8 mouse cellular contexts compared by ENCODE assay signal in genomic region chr17:56269153-56269630, GRCm38 (mm10). TPM values are rescaled to one million over a fixed set of nuclear protein-coding genes. Genes with fewer than 3 reads are reported as not detected.
A peak's percentile ranks its signal among the peaks of the same experiment; 100 is the strongest.
DNase-seq lines count a peak whose midpoint lies in the region; ATAC-seq and TF ChIP-seq lines count a peak whose summit lies in the region.

No protein-coding gene starts in this region.

- WGBS in embryonic facial prominence, embryonic 15.5 days: 16% methylated on average over 12 of the region's 12 CpGs
- WGBS in lung, embryonic 15.5 days: 18% methylated on average over 12 of the region's 12 CpGs

- peaks cover 26% of the 10 kb centered on the region for H3K79me2 ChIP-seq in CH12.LX (replicated peaks; ENCODE audit: control insufficient read depth, extremely low read depth, insufficient read depth, poor library complexity, severe bottlenecking)

- H3K27ac ChIP-seq in CH12.LX (ENCODE audit: insufficient read depth, low read depth): peak overlapping the region; percentile 82
- H3K27ac ChIP-seq in embryonic facial prominence, embryonic 15.5 days (replicated peaks): peak overlapping the region; percentile 90
- peak overlapping the region; percentile 67 for H3K27ac ChIP-seq in lung, embryonic 15.5 days

- in situ Hi-C loops in CH12.LX (cut with MboI; ENCODE audit: low pct_ligation_motif_present, low pct_unique_long_range_greater_than_20kb, low sequenced_read_pairs): no loop called here

- H3K4me2 ChIP-seq in CH12.LX (ENCODE audit: insufficient read depth, low read depth, poor library complexity, severe bottlenecking): peak overlapping the region; percentile 35; the same call in 1 of the 2 replicates
- H3K4me2 ChIP-seq in embryonic facial prominence, embryonic 15.5 days (replicated peaks): peak overlapping the region; percentile 66
- H3K4me2 ChIP-seq in lung, embryonic 15.5 days: peak overlapping the region; percentile 62

- H3K9me3 ChIP-seq in CH12.LX (replicated peaks; ENCODE audit: low read length): no peaks in the 10 kb centered on the region
- no peaks in the 10 kb centered on the region for H3K9me3 ChIP-seq in embryonic facial prominence, embryonic 15.5 days (replicated peaks)
- H3K9me3 ChIP-seq in lung, embryonic 15.5 days: no peaks in the 10 kb centered on the region

- no peaks in the 10 kb centered on the region for H3K27me3 ChIP-seq in CH12.LX (replicated peaks)
- no peaks in the 10 kb centered on the region for H3K27me3 ChIP-seq in embryonic facial prominence, embryonic 15.5 days
- no peaks in the 10 kb centered on the region for H3K27me3 ChIP-seq in lung, embryonic 15.5 days

- H3K4me3 ChIP-seq in CH12.LX (replicated peaks in 1 of 3; ENCODE audit: low read depth in 2 of 3, low read length in 2 of 3, poor library complexity in 1 of 3): peak overlapping the region in 1 of 3 experiments; percentile 42
- peak overlapping the region; percentile 43 for H3K4me3 ChIP-seq in embryonic facial prominence, embryonic 15.5 days (replicated peaks)
- H3K4me3 ChIP-seq in lung, embryonic 15.5 days: peak overlapping the region; percentile 34

- peaks cover 28 to 76% of the 10 kb centered on the region in 2 experiments for H3K4me1 ChIP-seq in CH12.LX (ENCODE audit: control insufficient read depth in 1 of 2, insufficient read depth in 2 of 2)
- peaks cover 28% of the 10 kb centered on the region; the same call in 1 of the 2 replicates for H3K4me1 ChIP-seq in embryonic facial prominence, embryonic 15.5 days
- H3K4me1 ChIP-seq in lung, embryonic 15.5 days: peaks cover 14% of the 10 kb centered on the region

- dilution Hi-C loops in CH12.LX (cut with MboI; ENCODE audit: extremely low pct_ligation_motif_present, extremely low pct_unique_long_range_greater_than_20kb, low sequenced_read_pairs): no loop called here

- ATAC-seq in embryonic facial prominence, embryonic 15.5 days (ENCODE audit: insufficient number of reproducible peaks, low FRiP score, low TSS enrichment, low read depth): peak; percentile 82
- ATAC-seq in lung, embryonic 15.5 days (ENCODE audit: borderline replicate concordance, extremely low read depth, low FRiP score, low TSS enrichment): peak; percentile 85; the same call in 1 of the 2 replicates
- peak; percentile 78 for ATAC-seq in neutrophil, adult 5-6 weeks (ENCODE audit: extremely low read depth, insufficient number of reproducible peaks, low FRiP score, poor library complexity, severe bottlenecking)

- TF ChIP-seq EP300 in CH12.LX (IDR thresholded peaks at IDR 0.05; ENCODE audit: low read length): 0 out of 2 replicates have a peak, but pooled peaks have one; percentile 35

- no peak for TF ChIP-seq CTCF in CH12.LX (conservative IDR thresholded peaks at IDR 0.05 in 1 of 2, IDR thresholded peaks at IDR 0.05 in 1 of 2; ENCODE audit: low read depth in 2 of 2, low read length in 2 of 2)

- DNase-seq in CH12.LX (ENCODE audit: extremely low read depth): peak; percentile 87
- peak; percentile 46 to 73 for DNase-seq in adrenal gland, postnatal 36 days
- DNase-seq in heart, postnatal 4 days: peak; percentile 68
- DNase-seq in layer of hippocampus, adult 8-10 months (ENCODE audit: low spot score in 2 of 2): peak; percentile 66 to 68
- DNase-seq in ovary, postnatal 14 days (ENCODE audit: low spot score): no peak

- H3K36me3 ChIP-seq in CH12.LX (replicated peaks in 1 of 2; ENCODE audit: control insufficient read depth in 1 of 2, insufficient read depth in 1 of 2, low read length in 1 of 2): peaks cover 38 to 47% of the 10 kb centered on the region in 2 experiments
- peaks cover 29% of the 10 kb centered on the region for H3K36me3 ChIP-seq in embryonic facial prominence, embryonic 15.5 days
- H3K36me3 ChIP-seq in lung, embryonic 15.5 days: peaks cover 28% of the 10 kb centered on the region

- peak; percentile 70 for TF ChIP-seq POLR2A in CH12.LX (IDR thresholded peaks at IDR 0.05; ENCODE audit: low read depth, low read length)

- H3K9ac ChIP-seq in CH12.LX (ENCODE audit: insufficient read depth, low read depth): peak overlapping the region; percentile 67
- H3K9ac ChIP-seq in embryonic facial prominence, embryonic 15.5 days: no peak overlapping the region; the same call in 1 of the 2 replicates
- peak overlapping the region; percentile 31 for H3K9ac ChIP-seq in lung, embryonic 15.5 days

- no peak for TF ChIP-seq RAD21 in CH12.LX (IDR thresholded peaks at IDR 0.05; ENCODE audit: low read depth, low read length)

TF ChIP-seq in CH12.LX, 34 proteins besides CTCF, POLR2A, EP300 and RAD21 (continues in another document):
- peak; percentile 77 for TF ChIP-seq CHD2 (IDR thresholded peaks at IDR 0.05; ENCODE audit: low read length)
- peak; percentile 52; the same call in 1 of the 2 replicates for TF ChIP-seq ZNF384 (IDR thresholded peaks at IDR 0.05; ENCODE audit: low read depth, low read length)
- TF ChIP-seq TCF12 (IDR thresholded peaks at IDR 0.05; ENCODE audit: low read depth, low read length): 0 out of 2 replicates have a peak, but pooled peaks have one; percentile 49
- TF ChIP-seq RCOR1 (conservative IDR thresholded peaks at IDR 0.05; ENCODE audit: low read depth, low read length): no peak
- peak; percentile 96 for TF ChIP-seq POLR2AphosphoS2 (IDR thresholded peaks at IDR 0.05; ENCODE audit: low read depth, low read length)
- no peak for TF ChIP-seq MAX (IDR thresholded peaks at IDR 0.05; ENCODE audit: low read length)
- peak; percentile 73; the same call in 1 of the 2 replicates for TF ChIP-seq KAT2A (IDR thresholded peaks at IDR 0.05; ENCODE audit: insufficient replicate concordance, low read length)
- TF ChIP-seq MEF2A (IDR thresholded peaks at IDR 0.05; ENCODE audit: borderline replicate concordance, low read depth, low read length): 0 out of 2 replicates have a peak, but pooled peaks have one; percentile 45
- no peak for TF ChIP-seq JUND (conservative IDR thresholded peaks at IDR 0.05; ENCODE audit: low read depth, low read length)
- peak; percentile 41 for TF ChIP-seq ETS1 (conservative IDR thresholded peaks at IDR 0.05; ENCODE audit: low read depth, low read length)
- TF ChIP-seq IRF4 (IDR thresholded peaks at IDR 0.05; ENCODE audit: low read depth, low read length): 0 out of 2 replicates have a peak, but pooled peaks have one; percentile 17
- peak; percentile 92 for TF ChIP-seq HCFC1 (IDR thresholded peaks at IDR 0.05; ENCODE audit: low read depth, low read length)
- peak; percentile 70 for TF ChIP-seq ELF1 (IDR thresholded peaks at IDR 0.05; ENCODE audit: low read depth, low read length)

RNA-seq across cellular contexts. Expression of gene Ticam1, which starts 7.4 kb away (rescaled TPM):
- 15.9 and 17.6 TPM in 2 replicates for total RNA-seq in CH12.LX (2012; rRNA removed)
- 4.5 and 6.4 TPM in 2 replicates for total RNA-seq in CH12.LX (2014; rRNA removed)
- 14.6 and 18.6 TPM in 2 replicates for polyA plus RNA-seq in CH12.LX (2012; ENCODE audit: insufficient read length, low read depth)
- 10 to 100 TPM; 21.1 to 23.1 TPM for total RNA-seq in adrenal gland, postnatal 36 days (2021)
- polyA plus RNA-seq in embryonic facial prominence, embryonic 15.5 days (2015; fragmentation: Nextera tagmentation; extraction: Ambion mirVana): 6.7 and 7.4 TPM in 2 replicates
- 10 to 100 TPM; 10.3 to 10.8 TPM for total RNA-seq in heart, postnatal 4 days (2021)
- total RNA-seq in layer of hippocampus, adult 8-10 months (2022): 1 to 10 TPM; 6.8 to 8.8 (median 7.8) TPM
- 4.2 and 4.6 TPM in 2 replicates for polyA plus RNA-seq in lung, embryonic 15.5 days (2015; fragmentation: Nextera tagmentation; extraction: Ambion mirVana)
- total RNA-seq in neutrophil, adult 5-6 weeks (2017): 4.8 and 6.4 TPM in 2 replicates

RNA-seq across cellular contexts. Expression of gene Fem1a, which starts 12.6 kb away (rescaled TPM):
- total RNA-seq in CH12.LX (2012; rRNA removed) (26.0 and 28.0 TPM in 2 replicates), CH12.LX (2014; rRNA removed) (14.9 and 17.5 TPM in 2 replicates)
- polyA plus RNA-seq in CH12.LX (2012; ENCODE audit: insufficient read length, low read depth): 14.7 and 16.6 TPM in 2 replicates
- 10 to 100 TPM; 28.7 to 30.8 TPM for total RNA-seq in adrenal gland, postnatal 36 days (2021)
- polyA plus RNA-seq in embryonic facial prominence, embryonic 15.5 days (2015; fragmentation: Nextera tagmentation; extraction: Ambion mirVana): 15.0 and 15.4 TPM in 2 replicates
- 10 to 100 TPM; 69.6 to 73.8 TPM for total RNA-seq in heart, postnatal 4 days (2021)
- total RNA-seq in layer of hippocampus, adult 8-10 months (2022): 10 to 100 TPM; 32.7 to 36.0 (median 35.1) TPM
- 11.7 and 13.3 TPM in 2 replicates for polyA plus RNA-seq in lung, embryonic 15.5 days (2015; fragmentation: Nextera tagmentation; extraction: Ambion mirVana)
- total RNA-seq in neutrophil, adult 5-6 weeks (2017): 22.2 and 23.8 TPM in 2 replicates

RNA-seq across cellular contexts. Expression of gene Plin3, which starts 23.5 kb away (rescaled TPM):
- total RNA-seq in CH12.LX (2012; rRNA removed): 18.8 and 23.3 TPM in 2 replicates
- 17.0 and 17.3 TPM in 2 replicates for total RNA-seq in CH12.LX (2014; rRNA removed)
- 17.9 and 18.5 TPM in 2 replicates for polyA plus RNA-seq in CH12.LX (2012; ENCODE audit: insufficient read length, low read depth)
- total RNA-seq in adrenal gland, postnatal 36 days (2021): 100 to 1,000 TPM in 1 of 2 experiments, 10 to 100 TPM in 1; 51.4 to 106 TPM
- 89.5 and 92.6 TPM in 2 replicates for polyA plus RNA-seq in embryonic facial prominence, embryonic 15.5 days (2015; fragmentation: Nextera tagmentation; extraction: Ambion mirVana)
- 10 to 100 TPM; 56.3 to 65.7 TPM for total RNA-seq in heart, postnatal 4 days (2021)
- total RNA-seq in layer of hippocampus, adult 8-10 months (2022): 10 to 100 TPM; 13.2 to 22.6 (median 19.6) TPM
- 82.4 and 82.5 TPM in 2 replicates for polyA plus RNA-seq in lung, embryonic 15.5 days (2015; fragmentation: Nextera tagmentation; extraction: Ambion mirVana)
- total RNA-seq in neutrophil, adult 5-6 weeks (2017): 13.5 and 14.2 TPM in 2 replicates

RNA-seq across cellular contexts. Expression of gene Arrdc5, which starts 30.9 kb away (rescaled TPM):
- total RNA-seq in CH12.LX (2012; rRNA removed): not detected in 2 replicates
- not detected in 2 replicates for total RNA-seq in CH12.LX (2014; rRNA removed)
- 0.23 TPM in 1 of 2 replicates, not detected in the other for polyA plus RNA-seq in CH12.LX (2012; ENCODE audit: insufficient read length, low read depth)
- not detected for total RNA-seq in adrenal gland, postnatal 36 days (2021)
- 0.33 TPM in 1 of 2 replicates, not detected in the other for polyA plus RNA-seq in embryonic facial prominence, embryonic 15.5 days (2015; fragmentation: Nextera tagmentation; extraction: Ambion mirVana)
- total RNA-seq in heart, postnatal 4 days (2021): not detected
- total RNA-seq in layer of hippocampus, adult 8-10 months (2022): not detected
- polyA plus RNA-seq in lung, embryonic 15.5 days (2015; fragmentation: Nextera tagmentation; extraction: Ambion mirVana): not detected in 2 replicates
- not detected in 2 replicates for total RNA-seq in neutrophil, adult 5-6 weeks (2017)

RNA-seq across cellular contexts. Expression of gene Uhrf1, which starts 33.9 kb away (rescaled TPM):
- total RNA-seq in CH12.LX (2012; rRNA removed): 220 and 249 TPM in 2 replicates
- total RNA-seq in CH12.LX (2014; rRNA removed): 144 and 161 TPM in 2 replicates
- polyA plus RNA-seq in CH12.LX (2012; ENCODE audit: insufficient read length, low read depth): 184 and 249 TPM in 2 replicates
- 1 to 10 TPM; 5.9 to 9.4 TPM for total RNA-seq in adrenal gland, postnatal 36 days (2021)
- 110 and 113 TPM in 2 replicates for polyA plus RNA-seq in embryonic facial prominence, embryonic 15.5 days (2015; fragmentation: Nextera tagmentation; extraction: Ambion mirVana)
- 10 to 100 TPM; 71.8 to 76.7 TPM for total RNA-seq in heart, postnatal 4 days (2021)
- 1 to 10 TPM in 3 of 4 experiments, under 1 TPM in 1; 0.77 to 2.5 (median 1.6) TPM for total RNA-seq in layer of hippocampus, adult 8-10 months (2022)
- 148 and 150 TPM in 2 replicates for polyA plus RNA-seq in lung, embryonic 15.5 days (2015; fragmentation: Nextera tagmentation; extraction: Ambion mirVana)
- total RNA-seq in neutrophil, adult 5-6 weeks (2017): 2.3 and 2.4 TPM in 2 replicates
